9 mouse cellular contexts compared by ENCODE assay signal in the genomic region with DNA sequence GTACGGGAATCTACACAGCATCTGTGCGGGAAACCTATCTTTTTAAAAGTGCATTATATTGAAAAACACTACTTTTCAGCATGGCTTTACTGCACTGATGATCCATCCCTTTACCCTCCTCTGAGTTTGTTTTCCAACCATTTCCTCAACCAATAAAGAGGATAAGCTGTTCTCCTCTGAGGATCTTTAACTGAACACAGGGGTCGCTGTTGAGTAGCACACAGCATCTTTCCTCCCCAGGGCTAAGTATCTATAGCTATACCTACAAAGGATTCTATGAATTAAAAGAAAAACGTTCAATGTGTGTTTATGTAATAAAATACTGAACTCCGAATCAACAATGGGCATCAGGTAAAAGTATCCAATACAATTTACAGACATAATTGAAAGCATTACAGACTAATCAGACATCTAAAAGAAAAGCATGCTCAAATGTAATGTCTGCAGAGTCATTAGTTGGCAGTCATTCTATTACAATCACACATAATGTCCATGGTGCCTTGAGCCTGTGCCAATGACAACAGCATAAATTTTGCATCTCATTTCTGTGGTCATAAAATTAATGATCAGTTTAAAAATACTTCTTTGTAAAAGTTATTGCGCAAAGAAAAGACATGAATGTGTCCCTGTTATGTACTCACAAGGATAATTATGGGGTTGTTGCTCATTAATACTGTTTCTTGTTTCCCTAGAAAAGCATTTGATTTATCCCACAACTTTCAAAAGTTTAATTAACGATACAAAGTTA. TPM values are rescaled to one million over a fixed set of nuclear protein-coding genes. Genes with fewer than 3 reads are reported as not detected.
A peak's percentile ranks its signal among the peaks of the same experiment; 100 is the strongest.
DNase-seq lines count a peak whose midpoint lies in the region; ATAC-seq and TF ChIP-seq lines count a peak whose summit lies in the region.
"Had no signal": no experiment of that assay in that cellular context is flagged by ENCODE, and none has a peak within 500 bp of the region (broad histone marks: within the 10 kb centered on the region; RNA-seq: fewer than 3 reads in every experiment).

No protein-coding gene starts in this region.

- intact Hi-C loops in heart, postnatal 25 days (cut with DNase I), result no loop called here

- no peaks in the 10 kb centered on the region for H3K9me3 ChIP-seq in kidney, embryonic 14.5 days (ENCODE audit: control insufficient read depth, low read length)
- no peaks in the 10 kb centered on the region for H3K9me3 ChIP-seq in kidney, embryonic 15.5 days (replicated peaks)
- H3K9me3 ChIP-seq in ES-E14 (ENCODE audit: control insufficient read depth, insufficient read depth, low read depth, low read length), result no peaks in the 10 kb centered on the region

- no peak overlapping the region for H3K4me2 ChIP-seq in kidney, embryonic 14.5 days (replicated peaks; ENCODE audit: low read depth, low read length)
- no peak overlapping the region for H3K4me2 ChIP-seq in kidney, embryonic 15.5 days

- no peak overlapping the region for H3K9ac ChIP-seq in kidney, embryonic 14.5 days (ENCODE audit: low read depth, low read length)
- H3K9ac ChIP-seq in kidney, embryonic 15.5 days, result no peak overlapping the region
- H3K9ac ChIP-seq in ES-E14 (ENCODE audit: insufficient read depth, low read depth, low read length, poor library complexity, severe bottlenecking), result no peak overlapping the region

- H3K36me3 ChIP-seq in kidney, embryonic 14.5 days (ENCODE audit: control insufficient read depth, insufficient read depth, low read length), result no peaks in the 10 kb centered on the region
- H3K36me3 ChIP-seq in kidney, embryonic 15.5 days, result no peaks in the 10 kb centered on the region
- H3K36me3 ChIP-seq in ES-E14 (ENCODE audit: control insufficient read depth, insufficient read depth, low read length, poor library complexity, severe bottlenecking), result no peaks in the 10 kb centered on the region

- H3K4me1 ChIP-seq in kidney, embryonic 14.5 days (ENCODE audit: control insufficient read depth, insufficient read depth, low read length), result no peaks in the 10 kb centered on the region; the same call in 1 of the 2 replicates
- H3K4me1 ChIP-seq in kidney, embryonic 15.5 days, result peaks cover 5% of the 10 kb centered on the region
- H3K4me1 ChIP-seq in ES-E14 (ENCODE audit: control insufficient read depth in 2 of 2, insufficient read depth in 2 of 2, low read length in 2 of 2, poor library complexity in 1 of 2), result peaks cover 0 to 5% of the 10 kb centered on the region in 2 experiments; a peak in 1 of 4 replicates

- H3K4me3 ChIP-seq in kidney, embryonic 14.5 days (ENCODE audit: low read length), result no peak overlapping the region
- H3K4me3 ChIP-seq in kidney, embryonic 15.5 days (replicated peaks), result no peak overlapping the region
- H3K4me3 ChIP-seq in ES-E14 (ENCODE audit: insufficient read depth in 1 of 2, low read depth in 1 of 2, low read length in 2 of 2, poor library complexity in 1 of 2, severe bottlenecking in 1 of 2), result no peak overlapping the region

- DNase-seq in ES-E14 (ENCODE audit: low read depth, low spot score), result peak; percentile 60
- peak; percentile 53 for DNase-seq in adrenal gland, postnatal 36 days
- peak; percentile 59 for DNase-seq in lung, postnatal 14 days
- DNase-seq in frontal cortex, postnatal 36 days (ENCODE audit: low spot score in 2 of 2), result no peak
- no peak for DNase-seq in ovary, postnatal 10 days (ENCODE audit: low spot score)
- DNase-seq in heart, postnatal 25 days (ENCODE audit: low spot score), result no peak
- DNase-seq: gastrocnemius, postnatal 25 days had no signal

- WGBS in kidney, embryonic 14.5 days, result 35% methylated on average over 7 of the region's 7 CpGs
- 34% methylated on average over 7 of the region's 7 CpGs for WGBS in kidney, embryonic 15.5 days

- peak; percentile 28; the same call in 1 of the 2 replicates for ATAC-seq in kidney, embryonic 14.5 days (ENCODE audit: low FRiP score, low TSS enrichment)
- no peak for ATAC-seq in kidney, embryonic 15.5 days (replicated peaks; ENCODE audit: low FRiP score)

- in situ Hi-C loops in ES-E14 (cut with MboI; ENCODE audit: low sequenced_read_pairs in 2 of 2, unreplicated experiment in 2 of 2), result no loop called here

- H3K27ac ChIP-seq in kidney, embryonic 14.5 days (ENCODE audit: low read depth, low read length), result no peak overlapping the region
- H3K27ac ChIP-seq in kidney, embryonic 15.5 days, result no peak overlapping the region
- no peak overlapping the region for H3K27ac ChIP-seq in ES-E14 (ENCODE audit: insufficient read depth, low read depth, low read length, poor library complexity, severe bottlenecking)

- H3K27me3 ChIP-seq in kidney, embryonic 14.5 days (ENCODE audit: control insufficient read depth, insufficient read depth, low read length), result no peaks in the 10 kb centered on the region
- peaks cover 8% of the 10 kb centered on the region; the same call in 1 of the 2 replicates for H3K27me3 ChIP-seq in kidney, embryonic 15.5 days

TF ChIP-seq in ES-E14, 5 proteins besides CTCF, POLR2A, EP300 and RAD21:
- TF ChIP-seq HCFC1 (IDR thresholded peaks at IDR 0.05; ENCODE audit: borderline replicate concordance, insufficient read depth, low read length) (no peak), ZNF384 (IDR thresholded peaks at IDR 0.05; ENCODE audit: low read depth, low read length) (no peak), MAFK (IDR thresholded peaks at IDR 0.05; ENCODE audit: insufficient read depth, low read depth, low read length) (no peak), ZC3H11A (IDR thresholded peaks at IDR 0.05; ENCODE audit: borderline replicate concordance, low read depth, low read length) (no peak), CHD2 (IDR thresholded peaks at IDR 0.05; ENCODE audit: low read depth, low read length) (no peak)

RNA-seq across cellular contexts. Expression of a gene that starts 13.8 kb away (rescaled TPM):
- polyA plus RNA-seq in kidney, embryonic 14.5 days (2014; fragmentation: Nextera tagmentation; extraction: Ambion mirVana), result 29.2 and 33.8 TPM in 2 replicates
- polyA plus RNA-seq in kidney, embryonic 15.5 days (2015; fragmentation: Nextera tagmentation; extraction: Ambion mirVana), result 34.5 and 35.0 TPM in 2 replicates
- total RNA-seq in ES-E14 (2012; rRNA removed), result 19.6 and 25.1 TPM in 2 replicates
- 10 to 100 TPM; 46.8 to 50.6 TPM for total RNA-seq in adrenal gland, postnatal 36 days (2021)
- 1 to 10 TPM; 6.9 to 7.8 TPM for total RNA-seq in heart, postnatal 25 days (2021)

Comparison
In these comparisons a context has a peak if more than half of its experiments do, and no peak if none do; other contexts are left out.
1. DNase-seq: peak in ES-E14 (single experiment), adrenal gland, postnatal 36 days (2 of 2) and lung, postnatal 14 days (single experiment); none in frontal cortex, postnatal 36 days (0 of 2), ovary, postnatal 10 days (single experiment) and heart, postnatal 25 days (single experiment).